Mouse (Mus musculus) intestine, embryonic 14.5 days (tissue): ENCODE measurements around the gene Tspyl3. TPM values are rescaled to one million over a fixed set of nuclear protein-coding genes. Genes with fewer than 3 reads are reported as not detected.

Experiments used
- ATAC-seq: fragments of 200-750 bp; cut with Nextera tagmentation; replicated peaks from 2 replicates; pipeline ENCODE4 v1.8.0; 2017; ENCODE audit warnings: low read depth, moderate number of reproducible peaks, moderate TSS enrichment, moderate library complexity; ENCODE audit not compliant: low FRiP score, low TSS enrichment
- DNase-seq: peaks from one replicate; pipeline ENCODE4 v3.0.0-alpha.2; 2018; ENCODE audit warnings: low spot score
- H3K27ac ChIP-seq: fragments of 300-500 bp; sonication (generic); 2 replicates; pipeline ENCODE4 v1.5.1; 2014; ENCODE audit warnings: low read depth, mild to moderate bottlenecking, control low read depth
- H3K27me3 ChIP-seq: fragments of 300-500 bp; sonication (generic); replicated peaks from 2 replicates; pipeline ENCODE4 v1.6.1; 2014; ENCODE audit warnings: low read length, control low read depth; ENCODE audit not compliant: control insufficient read depth, insufficient read depth
- H3K36me3 ChIP-seq: fragments of 300-500 bp; sonication (generic); 2 replicates; pipeline ENCODE4 v1.6.1; 2014; ENCODE audit warnings: low read length, control low read depth; ENCODE audit not compliant: control insufficient read depth, insufficient read depth
- H3K4me1 ChIP-seq: fragments of 300-500 bp; sonication (generic); replicated peaks from 2 replicates; pipeline ENCODE4 v1.6.1; 2014; ENCODE audit warnings: low read length, control low read depth, mixed read lengths; ENCODE audit not compliant: control insufficient read depth, insufficient read depth
- H3K4me2 ChIP-seq: fragments of 300-500 bp; sonication (generic); 2 replicates; pipeline ENCODE4 v1.6.1; 2014; ENCODE audit warnings: low read length
- H3K4me3 ChIP-seq: fragments of 300-500 bp; sonication (generic); 2 replicates; pipeline ENCODE4 v1.5.1; 2014; ENCODE audit warnings: low read depth, low read length, control low read depth, mixed read lengths
- H3K9ac ChIP-seq: fragments of 300-500 bp; sonication (generic); 2 replicates; pipeline ENCODE4 v1.6.1; 2014; ENCODE audit warnings: mild to moderate bottlenecking, low read length
- H3K9me3 ChIP-seq: fragments of 300-500 bp; sonication (generic); 2 replicates; pipeline ENCODE4 v1.6.1; 2016; ENCODE audit warnings: low read length, control low read depth; ENCODE audit not compliant: control insufficient read depth
- WGBS: fragments of 180-500 bp; shearing (Covaris S2); extraction: QIAGEN DNeasy Blood & Tissue Kit; methylation state at CpG from one replicate; pipeline ENCODE4 v1.1.7; 2014; 5-methylcytosine and 5-hydroxymethylcytosine counted together
- polyA plus RNA-seq: library from polyadenylated mRNA; unstranded; fragments of >200 nt; fragmentation: Nextera tagmentation; extraction: Ambion mirVana; gene quantifications from 2 replicates; pipeline ENCODE4 v1.2.1, GENCODE M21; 2014

Tspyl3 gene
- polyA plus RNA-seq, 1 experiment from 2014 or later, result 11.3 TPM

GRCm38 (mm10) chr2:153259030-153259863 lies 34.0 kb upstream of the Tspyl3 start:
- no peak for DNase-seq
- no peaks in the 10 kb centered on the region for H3K9me3 ChIP-seq
- H3K27ac ChIP-seq, result peak overlapping the region; percentile 57
- ATAC-seq, result peak; percentile 85
- H3K9ac ChIP-seq, result no peak overlapping the region
- no peaks in the 10 kb centered on the region for H3K27me3 ChIP-seq
- peaks cover 53% of the 10 kb centered on the region for H3K36me3 ChIP-seq
- no peak overlapping the region for H3K4me2 ChIP-seq
- 69% methylated on average over 12 of the region's 12 CpGs for WGBS
- no peak overlapping the region for H3K4me3 ChIP-seq
- H3K4me1 ChIP-seq, result 0 out of 2 replicates have a peak, but pooled peaks cover 3% of the 10 kb centered on the region

GRCm38 (mm10) chr2:153256604-153257003 lies 31.4 kb upstream of the Tspyl3 start:
- WGBS, result 84% methylated on average over 2 of the region's 2 CpGs
- H3K27ac ChIP-seq, result no peak overlapping the region

GRCm38 (mm10) chr2:153249751-153250150 lies 24.5 kb upstream of the Tspyl3 start:
- Histone ChIP-seq H3K4me3 (no peak overlapping the region), H3K9me3 (no peaks in the 10 kb centered on the region), H3K36me3 (peaks cover 65% of the 10 kb centered on the region), H3K4me1 (no peaks in the 10 kb centered on the region), H3K27me3 (no peaks in the 10 kb centered on the region), H3K4me2 (no peak overlapping the region), H3K9ac (no peak overlapping the region), H3K27ac (peak overlapping the region; percentile 52)
- 72% methylated on average over 5 of the region's 5 CpGs for WGBS
- peak; percentile 91 for ATAC-seq
- no peak for DNase-seq

More at GRCm38 (mm10) chr2:153256604-153257003, 31.4 kb upstream of the Tspyl3 start:
- ATAC-seq (no peak), DNase-seq (no peak)
- Histone ChIP-seq H3K4me1 (0 out of 2 replicates have a peak, but pooled peaks cover 3% of the 10 kb centered on the region), H3K9ac (no peak overlapping the region), H3K4me3 (no peak overlapping the region), H3K4me2 (no peak overlapping the region), H3K36me3 (peaks cover 43% of the 10 kb centered on the region), H3K9me3 (no peaks in the 10 kb centered on the region), H3K27me3 (no peaks in the 10 kb centered on the region)

- peak overlapping the region; percentile 96 for H3K9ac ChIP-seq
- DNase-seq, result no peak
- peak overlapping the region; percentile 94; the same call in 1 of the 2 replicates for H3K27ac ChIP-seq
- peaks cover 29% of the 10 kb centered on the region for H3K36me3 ChIP-seq
- H3K4me2 ChIP-seq, result peak overlapping the region; percentile 81
- no peaks in the 10 kb centered on the region for H3K27me3 ChIP-seq
- ATAC-seq, result no peak
- peak overlapping the region; percentile 91 for H3K4me3 ChIP-seq
- H3K4me1 ChIP-seq, result peaks cover 29% of the 10 kb centered on the region
- WGBS, result 61% methylated on average over 6 of the region's 6 CpGs
- no peaks in the 10 kb centered on the region for H3K9me3 ChIP-seq
These were observed 16.9 kb upstream of the Tspyl3 start for GRCm38 (mm10) chr2:153242156-153242555.

GRCm38 (mm10) chr2:153241250-153242014 lies 16.2 kb upstream of the Tspyl3 start, which contains the start of the genes Plagl2 and Pofut1:
TSS of gene Plagl2 (minus strand) at chr2:153241426.
TSS of gene Pofut1 (plus strand) at chr2:153241533.
- Histone ChIP-seq H3K36me3 (peaks cover 36% of the 10 kb centered on the region), H3K4me2 (peak within 1 kb of the TSS; percentile 81), H3K9me3 (no peaks in the 10 kb centered on the region), H3K27ac (peak within 1 kb of the TSS; percentile 94), H3K4me3 (peak within 1 kb of the TSS; percentile 91), H3K4me1 (peaks cover 32% of the 10 kb centered on the region), H3K27me3 (no peaks in the 10 kb centered on the region), H3K9ac (peak within 1 kb of the TSS; percentile 96)
- ATAC-seq (peak; percentile 96), DNase-seq (peak; percentile 89)
- WGBS, result under 1% methylated on average over 46 of the region's 72 CpGs

- Histone ChIP-seq H3K4me3 (peak overlapping the region; percentile 91), H3K9me3 (no peaks in the 10 kb centered on the region), H3K27ac (peak overlapping the region; percentile 94), H3K27me3 (no peaks in the 10 kb centered on the region), H3K4me2 (peak overlapping the region; percentile 80), H3K9ac (peak overlapping the region; percentile 96), H3K36me3 (peaks cover 37% of the 10 kb centered on the region), H3K4me1 (peaks cover 35% of the 10 kb centered on the region)
- ATAC-seq (peak; percentile 75; the same call in 1 of the 2 replicates), DNase-seq (no peak)
- 0% methylated on average over 27 of the region's 33 CpGs for WGBS
These were observed 15.5 kb upstream of the Tspyl3 start for GRCm38 (mm10) chr2:153240701-153241235.

- 9% methylated on average over 16 of the region's 22 CpGs for WGBS
- no peaks in the 10 kb centered on the region for H3K9me3 ChIP-seq
- peak overlapping the region; percentile 80 for H3K4me2 ChIP-seq
- H3K9ac ChIP-seq, result peak overlapping the region; percentile 96
- peaks cover 37% of the 10 kb centered on the region for H3K36me3 ChIP-seq
- peak overlapping the region; percentile 94 for H3K27ac ChIP-seq
- H3K27me3 ChIP-seq, result no peaks in the 10 kb centered on the region
- peak overlapping the region; percentile 91 for H3K4me3 ChIP-seq
- DNase-seq (peak; percentile 61), ATAC-seq (no peak)
- peaks cover 35% of the 10 kb centered on the region for H3K4me1 ChIP-seq
These were observed 14.7 kb upstream of the Tspyl3 start for GRCm38 (mm10) chr2:153239860-153240480.
